8 mouse cellular contexts compared by ENCODE assay signal in the genomic region with DNA sequence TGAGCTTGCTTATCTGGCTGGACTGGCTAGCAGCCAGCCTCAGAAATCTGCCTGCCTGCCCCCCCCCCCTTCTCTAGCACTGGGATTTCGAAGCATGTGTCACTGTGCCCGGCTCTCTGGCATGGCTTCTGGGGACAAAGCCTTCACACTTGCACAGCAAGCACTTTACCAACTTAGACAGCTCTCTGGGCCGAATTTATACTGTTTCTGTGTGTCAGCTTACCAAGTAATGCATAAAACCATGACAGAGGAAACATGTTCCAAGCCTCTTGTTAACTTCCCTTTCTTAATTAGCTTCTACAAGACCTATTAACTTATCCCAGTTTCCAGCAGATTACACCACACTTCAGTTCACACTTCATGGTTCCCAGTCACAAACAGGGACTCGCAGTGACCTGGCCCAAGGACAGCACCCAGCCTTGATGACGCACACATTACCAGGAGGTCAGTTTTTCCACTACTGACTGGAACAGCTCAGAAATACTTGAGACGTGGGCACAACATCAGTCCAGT.
A peak's percentile ranks its signal among the peaks of the same experiment; 100 is the strongest.
DNase-seq lines count a peak whose midpoint lies in the region; ATAC-seq and TF ChIP-seq lines count a peak whose summit lies in the region.
"Had no signal": no experiment of that assay in that cellular context is flagged by ENCODE, and none has a peak within 500 bp of the region (broad histone marks: within the 10 kb centered on the region; RNA-seq: fewer than 3 reads in every experiment).

No protein-coding gene starts in this region.

- peak; percentile 34 for DNase-seq in ovary, postnatal 36 days (ENCODE audit: low spot score)
- no peak for DNase-seq in ovary, postnatal 14 days (ENCODE audit: low spot score)
- peak; percentile 74 for DNase-seq in gastrocnemius, adult 2 months
- DNase-seq in heart, postnatal 10 days: peak; percentile 57 to 63
- peak; percentile 70 for DNase-seq in skeletal muscle tissue, adult 2 months (ENCODE audit: low read depth, low spot score)
- no peak for DNase-seq in cerebellum, adult 18-20 months
- DNase-seq: right cerebral cortex, postnatal 25 days had no signal

- no peak overlapping the region for H3K4me3 ChIP-seq in gastrocnemius, adult 2 months
- no peak overlapping the region for H3K4me3 ChIP-seq in midbrain, embryonic 13.5 days (replicated peaks)

- no peak overlapping the region for H3K9ac ChIP-seq in midbrain, embryonic 13.5 days (replicated peaks)

- no peak overlapping the region for H3K4me2 ChIP-seq in midbrain, embryonic 13.5 days (replicated peaks)

- H3K9me3 ChIP-seq in midbrain, embryonic 13.5 days: no peaks in the 10 kb centered on the region

- intact Hi-C loops in gastrocnemius, adult 2 months (cut with DNase I): no loop called here
- intact Hi-C loops in heart, postnatal 10 days (cut with DNase I): no loop called here

- H3K36me3 ChIP-seq in midbrain, embryonic 13.5 days: no peaks in the 10 kb centered on the region

- H3K4me1 ChIP-seq in midbrain, embryonic 13.5 days (replicated peaks): no peaks in the 10 kb centered on the region

- H3K27me3 ChIP-seq in midbrain, embryonic 13.5 days: no peaks in the 10 kb centered on the region

- 81% methylated on average over 6 of the region's 6 CpGs for WGBS in midbrain, embryonic 13.5 days

- no peak for ATAC-seq in midbrain, embryonic 13.5 days

- H3K27ac ChIP-seq in gastrocnemius, adult 2 months: peak overlapping the region; percentile 72
- no peak overlapping the region for H3K27ac ChIP-seq in midbrain, embryonic 13.5 days

- no peak for TF ChIP-seq CTCF in gastrocnemius, adult 2 months (IDR thresholded peaks at IDR 0.05)

Comparison
In these comparisons a context has a peak if more than half of its experiments do, and no peak if none do; other contexts are left out.
1. DNase-seq: peak in ovary, postnatal 36 days (single experiment), gastrocnemius, adult 2 months (single experiment), heart, postnatal 10 days (2 of 2) and skeletal muscle tissue, adult 2 months (single experiment); none in ovary, postnatal 14 days (single experiment) and cerebellum, adult 18-20 months (0 of 2).